23 mouse cellular contexts compared by ENCODE assay signal in genomic region chr10:61506381-61507200, GRCm38 (mm10). TPM values are rescaled to one million over a fixed set of nuclear protein-coding genes. Genes with fewer than 3 reads are reported as not detected.
DNase-seq lines count a peak whose midpoint lies in the region; ATAC-seq lines count a peak whose summit lies in the region.
"Had no signal": no experiment of that assay in that cellular context is flagged by ENCODE, and none has a peak within 500 bp of the region (broad histone marks: within the 10 kb centered on the region; RNA-seq: fewer than 3 reads in every experiment).

No protein-coding gene starts in this region.

- no peak overlapping the region for H3K27ac ChIP-seq in embryonic facial prominence, embryonic 13.5 days
- no peak overlapping the region for H3K27ac ChIP-seq in embryonic facial prominence, embryonic 10.5 days (replicated peaks)
- H3K27ac ChIP-seq in lung, embryonic 16.5 days (ENCODE audit: low read length), result no peak overlapping the region
- no peak overlapping the region for H3K27ac ChIP-seq in embryonic facial prominence, embryonic 14.5 days (replicated peaks; ENCODE audit: low read depth, low read length)
- 0 out of 2 replicates have a peak overlapping the region, but pooled peaks have one; percentile 16 for H3K27ac ChIP-seq in stomach, embryonic 16.5 days (ENCODE audit: low read length)
- H3K27ac ChIP-seq: heart, embryonic 10.5 days; hindbrain, embryonic 14.5 days; liver, embryonic 15.5 days; midbrain, embryonic 13.5 days had no signal

- H3K4me2 ChIP-seq in embryonic facial prominence, embryonic 13.5 days, result no peak overlapping the region
- no peak overlapping the region for H3K4me2 ChIP-seq in lung, embryonic 16.5 days (ENCODE audit: low read depth, low read length)
- no peak overlapping the region for H3K4me2 ChIP-seq in embryonic facial prominence, embryonic 14.5 days (ENCODE audit: low read depth, low read length)
- H3K4me2 ChIP-seq in stomach, embryonic 16.5 days (ENCODE audit: low read depth, low read length), result no peak overlapping the region
- H3K4me2 ChIP-seq: hindbrain, embryonic 14.5 days; liver, embryonic 15.5 days; midbrain, embryonic 13.5 days had no signal

- no peaks in the 10 kb centered on the region for H3K9me3 ChIP-seq in embryonic facial prominence, embryonic 13.5 days
- H3K9me3 ChIP-seq in embryonic facial prominence, embryonic 10.5 days, result no peaks in the 10 kb centered on the region
- H3K9me3 ChIP-seq in lung, embryonic 16.5 days (ENCODE audit: control insufficient read depth, low read length), result no peaks in the 10 kb centered on the region
- no peaks in the 10 kb centered on the region for H3K9me3 ChIP-seq in embryonic facial prominence, embryonic 14.5 days (ENCODE audit: control insufficient read depth, low read length)
- no peaks in the 10 kb centered on the region for H3K9me3 ChIP-seq in stomach, embryonic 16.5 days (replicated peaks; ENCODE audit: control insufficient read depth, low read length)
- H3K9me3 ChIP-seq: heart, embryonic 10.5 days; liver, embryonic 15.5 days; midbrain, embryonic 13.5 days had no signal

- no peaks in the 10 kb centered on the region for H3K27me3 ChIP-seq in embryonic facial prominence, embryonic 13.5 days
- no peaks in the 10 kb centered on the region for H3K27me3 ChIP-seq in embryonic facial prominence, embryonic 10.5 days (replicated peaks; ENCODE audit: low read depth, poor library complexity, severe bottlenecking)
- H3K27me3 ChIP-seq in lung, embryonic 16.5 days (ENCODE audit: control insufficient read depth, insufficient read depth, low read depth, low read length), result no peaks in the 10 kb centered on the region
- no peaks in the 10 kb centered on the region for H3K27me3 ChIP-seq in embryonic facial prominence, embryonic 14.5 days (replicated peaks; ENCODE audit: control insufficient read depth, insufficient read depth, low read length)
- no peaks in the 10 kb centered on the region for H3K27me3 ChIP-seq in stomach, embryonic 16.5 days (ENCODE audit: control insufficient read depth, insufficient read depth, low read length)
- H3K27me3 ChIP-seq: liver, embryonic 15.5 days; megakaryocyte, embryonic 14.5 days; midbrain, embryonic 13.5 days had no signal

- 0 out of 2 replicates have a peak, but pooled peaks have one; percentile 52 for ATAC-seq in embryonic facial prominence, embryonic 13.5 days (ENCODE audit: insufficient number of reproducible peaks, insufficient read depth, low FRiP score, low TSS enrichment, low read depth)
- 0 out of 2 replicates have a peak, but pooled peaks have one; percentile 20 for ATAC-seq in lung, embryonic 16.5 days (ENCODE audit: low read depth)
- ATAC-seq in embryonic facial prominence, embryonic 14.5 days (ENCODE audit: low read depth), result no peak
- peak; percentile 71; the same call in 1 of the 2 replicates for ATAC-seq in stomach, embryonic 16.5 days (ENCODE audit: insufficient read depth, low FRiP score)
- ATAC-seq: inflammation-experienced regulatory T-cells, adult 6 months; midbrain, embryonic 13.5 days had no signal

- no peaks in the 10 kb centered on the region for H3K36me3 ChIP-seq in embryonic facial prominence, embryonic 13.5 days
- H3K36me3 ChIP-seq in embryonic facial prominence, embryonic 10.5 days (replicated peaks), result no peaks in the 10 kb centered on the region
- H3K36me3 ChIP-seq in lung, embryonic 16.5 days (ENCODE audit: control insufficient read depth, insufficient read depth, low read length), result no peaks in the 10 kb centered on the region
- no peaks in the 10 kb centered on the region for H3K36me3 ChIP-seq in embryonic facial prominence, embryonic 14.5 days (ENCODE audit: control insufficient read depth, insufficient read depth, low read length)
- H3K36me3 ChIP-seq in stomach, embryonic 16.5 days (ENCODE audit: control insufficient read depth, insufficient read depth, low read length), result no peaks in the 10 kb centered on the region
- H3K36me3 ChIP-seq: liver, embryonic 15.5 days; midbrain, embryonic 13.5 days had no signal

- no peak overlapping the region for H3K4me3 ChIP-seq in embryonic facial prominence, embryonic 13.5 days
- no peak overlapping the region for H3K4me3 ChIP-seq in embryonic facial prominence, embryonic 10.5 days
- no peak overlapping the region for H3K4me3 ChIP-seq in lung, embryonic 16.5 days (ENCODE audit: low read length)
- H3K4me3 ChIP-seq in embryonic facial prominence, embryonic 14.5 days (ENCODE audit: low read depth, low read length), result no peak overlapping the region
- no peak overlapping the region for H3K4me3 ChIP-seq in stomach, embryonic 16.5 days (replicated peaks; ENCODE audit: low read length)
- H3K4me3 ChIP-seq: heart, embryonic 10.5 days; liver, embryonic 15.5 days; megakaryocyte, embryonic 14.5 days; midbrain, embryonic 13.5 days had no signal

- WGBS in embryonic facial prominence, embryonic 13.5 days, result 74% methylated on average over 7 of the region's 7 CpGs
- 91% methylated on average over 7 of the region's 7 CpGs for WGBS in embryonic facial prominence, embryonic 10.5 days
- 63% methylated on average over 7 of the region's 7 CpGs for WGBS in lung, embryonic 16.5 days
- 66% methylated on average over 7 of the region's 7 CpGs for WGBS in embryonic facial prominence, embryonic 14.5 days
- 52% methylated on average over 7 of the region's 7 CpGs for WGBS in stomach, embryonic 16.5 days

- no peak for DNase-seq in embryonic facial prominence, embryonic 10.5 days (ENCODE audit: low spot score)
- no peak for DNase-seq in lung, postnatal 36 days
- DNase-seq in embryonic facial prominence, embryonic 14.5 days (ENCODE audit: low spot score), result peak; percentile 47
- no peak for DNase-seq in cerebellum, adult 9-10 months
- DNase-seq in adrenal gland, adult 8-10 months, result no peak
- DNase-seq: cerebellum, adult 18-20 months; cerebellum, postnatal 36 days; embryo, embryonic 11 days; heart, postnatal 4 days; kidney, postnatal 25 days; layer of hippocampus, adult 9-11 months; liver; lung, postnatal 14 days; retina, postnatal 1 day had no signal

- no peak overlapping the region for H3K9ac ChIP-seq in embryonic facial prominence, embryonic 13.5 days
- no peak overlapping the region for H3K9ac ChIP-seq in lung, embryonic 16.5 days (ENCODE audit: low read length)
- no peak overlapping the region for H3K9ac ChIP-seq in embryonic facial prominence, embryonic 14.5 days (ENCODE audit: low read depth, low read length)
- H3K9ac ChIP-seq in stomach, embryonic 16.5 days (ENCODE audit: low read length), result no peak overlapping the region
- H3K9ac ChIP-seq: hindbrain, embryonic 14.5 days; liver, embryonic 15.5 days; midbrain, embryonic 13.5 days had no signal

- H3K4me1 ChIP-seq in embryonic facial prominence, embryonic 13.5 days, result 0 out of 2 replicates have a peak, but pooled peaks cover 4% of the 10 kb centered on the region
- 0 out of 2 replicates have a peak, but pooled peaks cover 3% of the 10 kb centered on the region for H3K4me1 ChIP-seq in embryonic facial prominence, embryonic 10.5 days
- H3K4me1 ChIP-seq in lung, embryonic 16.5 days (replicated peaks; ENCODE audit: control insufficient read depth, insufficient read depth, low read length), result peaks cover 2% of the 10 kb centered on the region; the same call in 1 of the 2 replicates
- H3K4me1 ChIP-seq in embryonic facial prominence, embryonic 14.5 days (ENCODE audit: control insufficient read depth, insufficient read depth, low read length), result no peaks in the 10 kb centered on the region
- H3K4me1 ChIP-seq in stomach, embryonic 16.5 days (ENCODE audit: control insufficient read depth, insufficient read depth, low read length), result no peaks in the 10 kb centered on the region
- H3K4me1 ChIP-seq: midbrain, embryonic 13.5 days had no signal

RNA-seq across cellular contexts. Expression of gene Lrrc20, which starts 31.0 kb away (rescaled TPM):
- polyA plus RNA-seq in embryonic facial prominence, embryonic 13.5 days (2015; fragmentation: Nextera tagmentation; extraction: Ambion mirVana), result 10.2 and 12.4 TPM in 2 replicates
- 9.8 and 13.0 TPM in 2 replicates for polyA plus RNA-seq in embryonic facial prominence, embryonic 10.5 days (2016; fragmentation: Nextera tagmentation; extraction: Ambion mirVana)
- polyA plus RNA-seq in lung, embryonic 16.5 days (2015; fragmentation: Nextera tagmentation; extraction: Ambion mirVana), result 7.5 and 8.7 TPM in 2 replicates
- 9.7 TPM in 2 replicates for polyA plus RNA-seq in embryonic facial prominence, embryonic 14.5 days (2014; fragmentation: Nextera tagmentation; extraction: Ambion mirVana)
- polyA plus RNA-seq in stomach, embryonic 16.5 days (2015; fragmentation: Nextera tagmentation; extraction: Ambion mirVana), result 5.6 and 6.0 TPM in 2 replicates
- 10 to 100 TPM; 11.9 to 29.3 (median 17.8) TPM for total RNA-seq in adrenal gland, adult 8-10 months (2022)

RNA-seq across cellular contexts. Expression of gene Eif4ebp2, which starts 54.1 kb away (rescaled TPM):
- polyA plus RNA-seq in embryonic facial prominence, embryonic 13.5 days (2015; fragmentation: Nextera tagmentation; extraction: Ambion mirVana), result 63.3 and 67.6 TPM in 2 replicates
- polyA plus RNA-seq in embryonic facial prominence, embryonic 10.5 days (2016; fragmentation: Nextera tagmentation; extraction: Ambion mirVana), result 80.9 and 86.6 TPM in 2 replicates
- 58.4 and 58.5 TPM in 2 replicates for polyA plus RNA-seq in lung, embryonic 16.5 days (2015; fragmentation: Nextera tagmentation; extraction: Ambion mirVana)
- 43.3 and 46.9 TPM in 2 replicates for polyA plus RNA-seq in embryonic facial prominence, embryonic 14.5 days (2014; fragmentation: Nextera tagmentation; extraction: Ambion mirVana)
- 40.7 and 46.6 TPM in 2 replicates for polyA plus RNA-seq in stomach, embryonic 16.5 days (2015; fragmentation: Nextera tagmentation; extraction: Ambion mirVana)
- total RNA-seq in adrenal gland, adult 8-10 months (2022), result 100 to 1,000 TPM in 1 of 4 experiments, 10 to 100 TPM in 3; 82.0 to 113 (median 91.2) TPM
